Mouse (Mus musculus) brain, embryonic 14.5 days (tissue): ENCODE measurements around the gene Fap. TPM values are rescaled to one million over a fixed set of nuclear protein-coding genes. Genes with fewer than 3 reads are reported as not detected.

Source experiments
- DNase-seq: peaks from one replicate; pipeline ENCODE4 v3.0.0-alpha.2; 2011; ENCODE audit warnings: low read depth
- CTCF ChIP-seq: fragments of 200-500 bp; IDR thresholded peaks from 2 replicates; pipeline ENCODE4 v1.5.1; 2012; ENCODE audit warnings: inconsistent platforms, mild to moderate bottlenecking, moderate library complexity, borderline replicate concordance; ENCODE audit not compliant: insufficient read depth, insufficient read length; ENCODE audit errors: extremely low read depth
- POLR2A ChIP-seq: fragments of 200-500 bp; IDR thresholded peaks from 2 replicates; pipeline ENCODE4 v1.6.1; 2012; ENCODE audit warnings: mild to moderate bottlenecking, inconsistent platforms, borderline replicate concordance; ENCODE audit not compliant: poor library complexity, insufficient read depth, insufficient read length, severe bottlenecking; ENCODE audit errors: extremely low read depth
- polyA plus RNA-seq: library from polyadenylated mRNA; depleted of rRNA; stranded (reverse); fragments of >200 nt; gene quantifications from 2 replicates; pipeline ENCODE4 v1.2.3, GENCODE M21; 2012; rRNA removed

Fap gene
- 1.0 and 1.7 TPM in 2 replicates for polyA plus RNA-seq

DNA sequence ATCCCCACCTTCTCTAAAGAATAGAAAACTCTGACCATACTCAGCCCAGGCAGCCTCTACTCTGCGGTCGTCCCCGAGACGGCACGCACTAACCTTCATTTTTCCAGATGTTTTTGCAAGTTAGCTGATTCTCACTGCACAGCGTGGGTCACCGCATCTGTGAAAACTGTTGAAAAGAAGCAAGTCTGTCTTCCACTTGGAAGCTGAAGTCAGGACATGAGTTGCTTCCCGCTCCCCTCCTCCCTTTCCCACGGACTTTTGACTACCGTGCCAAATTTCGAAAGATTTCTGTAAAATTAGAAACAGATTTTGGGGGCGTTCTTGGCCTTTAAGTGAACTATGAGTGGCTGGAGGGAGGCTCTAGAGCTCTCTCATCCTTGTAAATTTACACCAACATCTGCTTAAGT, at the start of gene Fap:
Gene Fap (minus strand): TSS at position 323 of the 407 bp plus-strand sequence.
- peak; percentile 34 for DNase-seq
- TF ChIP-seq CTCF (no peak), POLR2A (no peak)

DNA sequence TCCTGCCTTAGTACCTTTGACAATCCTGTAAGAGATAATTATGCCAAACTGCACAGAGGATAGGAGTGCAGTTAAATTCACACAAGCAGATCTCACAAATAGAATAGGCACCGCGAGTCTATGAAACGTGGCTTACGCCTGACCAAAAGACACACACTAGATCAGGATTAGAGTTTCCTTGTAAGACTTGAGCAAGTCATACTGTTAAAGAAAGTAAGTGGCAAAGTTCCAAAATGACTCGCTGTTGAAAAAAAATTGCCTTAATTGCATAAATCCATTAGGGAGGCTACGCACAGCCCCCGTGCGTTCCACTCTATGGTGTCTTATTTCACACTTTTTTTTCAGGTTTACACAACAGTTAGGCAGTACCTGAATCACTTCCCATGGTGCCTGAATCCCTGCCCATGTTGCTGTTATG, 49.2 kb upstream of the Fap start:
- DNase-seq: peak; percentile 55
- TF ChIP-seq CTCF (no peak), POLR2A (no peak)

DNA sequence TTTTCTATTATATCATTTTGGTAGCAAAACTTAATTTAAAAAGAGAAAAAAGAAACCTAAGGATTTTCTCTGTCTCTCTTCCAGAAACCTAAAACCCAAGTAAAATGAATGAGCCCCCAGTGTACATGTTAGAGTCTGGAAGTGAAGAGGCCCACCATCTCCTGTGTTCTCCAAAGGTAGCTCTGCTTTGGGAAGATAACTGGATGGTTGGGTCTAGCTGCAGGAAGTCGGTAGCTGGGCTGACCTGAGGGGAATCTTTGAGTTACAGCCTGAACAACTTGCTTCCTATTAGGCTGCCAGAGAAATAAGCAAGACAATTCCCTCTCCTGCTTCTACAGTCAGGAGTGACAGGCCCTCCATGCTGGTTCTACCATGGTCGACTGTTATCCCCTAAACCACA, 45.8 kb upstream of the Fap start:
- TF ChIP-seq CTCF (no peak), POLR2A (no peak)
- DNase-seq: no peak

DNA sequence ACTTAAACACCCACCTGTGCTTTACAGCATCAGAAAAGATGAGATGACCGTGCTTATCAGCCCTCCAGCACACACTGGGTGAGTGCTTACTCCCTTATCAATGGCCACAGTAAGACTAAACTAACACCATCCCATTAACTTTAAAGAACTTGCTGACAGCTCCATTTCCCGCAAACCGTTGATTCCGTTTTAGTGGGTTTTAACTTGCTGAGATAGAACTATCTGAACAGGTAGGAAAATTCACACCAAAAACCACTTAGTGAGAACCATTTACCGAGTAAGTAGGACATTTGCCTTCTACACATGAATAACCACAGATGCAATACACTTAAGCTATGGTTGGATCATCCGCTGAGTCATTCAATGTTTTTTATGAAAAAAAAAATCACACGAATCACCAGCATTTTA, 45.1 kb upstream of the Fap start:
- TF ChIP-seq POLR2A (no peak), CTCF (no peak)
- DNase-seq: no peak

DNA sequence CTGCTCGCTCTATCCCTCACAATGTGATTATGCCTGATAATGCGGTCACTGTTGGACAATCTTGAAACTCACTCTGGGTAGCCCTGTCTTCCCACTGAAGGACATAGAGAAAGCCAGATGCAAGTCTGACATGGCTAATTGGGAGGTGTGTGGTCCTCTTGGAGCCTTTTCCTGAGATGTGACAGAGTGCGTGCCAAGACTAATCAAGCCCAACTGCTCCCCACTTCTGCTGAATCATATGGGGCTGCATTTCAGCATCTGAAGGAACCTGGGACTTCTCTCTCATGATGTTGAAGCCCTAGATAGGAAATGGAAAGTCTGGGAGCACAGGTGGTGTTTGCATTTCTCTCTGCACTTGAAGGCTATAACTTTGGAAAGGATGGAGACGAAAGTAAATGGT, 39.3 kb upstream of the Fap start:
- no peak for TF ChIP-seq POLR2A
- TF ChIP-seq CTCF: no peak
- DNase-seq: peak; percentile 73

DNA sequence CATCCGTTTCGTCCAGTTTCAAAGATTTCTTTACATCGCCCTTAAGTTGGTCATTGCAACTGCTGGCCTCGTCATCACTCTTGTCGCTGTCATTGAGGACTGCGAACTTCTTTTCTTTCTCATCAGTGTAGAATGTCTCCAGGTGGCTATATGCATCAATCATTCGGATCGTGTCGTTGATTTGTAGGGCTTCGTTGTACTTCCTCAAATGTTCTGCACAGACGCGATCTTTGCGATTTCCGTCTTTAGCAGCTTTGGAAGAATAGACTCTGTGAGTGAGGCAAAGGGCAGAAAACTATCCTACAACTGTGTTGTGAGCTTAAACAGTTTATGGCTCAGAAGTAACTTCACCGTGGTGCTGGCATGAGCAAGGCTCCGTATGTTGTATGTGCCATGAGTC, 32.3 kb upstream of the Fap start:
- TF ChIP-seq POLR2A: no peak
- no peak for TF ChIP-seq CTCF
- no peak for DNase-seq

DNA sequence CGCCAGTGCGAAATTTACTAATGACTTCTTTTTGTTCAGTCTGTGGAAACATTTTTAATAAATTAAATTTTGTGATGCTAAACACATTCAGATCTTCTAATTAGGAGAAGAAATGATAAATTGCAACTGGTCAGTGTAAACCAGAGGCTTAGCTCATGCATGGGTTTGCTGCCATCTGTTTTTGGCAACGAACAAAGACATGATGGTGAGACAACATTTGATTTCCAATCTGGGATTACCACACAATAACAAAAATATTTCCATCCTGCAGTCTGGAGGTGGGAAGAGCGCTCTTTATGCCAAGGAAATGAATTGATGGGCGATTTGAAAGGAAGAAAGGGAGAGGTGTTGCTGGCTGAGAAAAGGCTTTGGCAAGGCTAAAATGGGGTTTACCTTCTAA, 29.7 kb upstream of the Fap start:
- DNase-seq: peak; percentile 72
- TF ChIP-seq POLR2A (no peak), CTCF (no peak)

DNA sequence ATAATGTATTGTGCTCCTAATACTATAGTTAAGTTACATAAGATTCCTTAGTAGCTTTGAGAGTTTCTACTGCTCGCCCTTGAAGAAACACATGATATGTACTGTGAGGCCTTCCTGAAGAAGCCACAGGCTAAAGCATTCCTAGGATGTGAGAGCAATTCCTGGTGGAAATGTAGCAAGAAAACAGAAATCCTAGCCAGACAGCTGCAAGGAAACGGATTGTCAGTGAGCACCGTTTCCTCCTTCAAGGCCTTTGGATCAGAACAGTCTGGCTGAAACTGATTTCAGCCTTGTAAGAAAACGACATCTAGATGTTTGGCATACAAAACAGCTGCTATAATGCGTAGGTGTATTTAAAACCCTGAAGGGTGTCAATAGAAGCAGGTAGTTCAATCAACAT, 22.7 kb upstream of the Fap start:
- DNase-seq: no peak
- TF ChIP-seq POLR2A (no peak), CTCF (no peak)

DNA sequence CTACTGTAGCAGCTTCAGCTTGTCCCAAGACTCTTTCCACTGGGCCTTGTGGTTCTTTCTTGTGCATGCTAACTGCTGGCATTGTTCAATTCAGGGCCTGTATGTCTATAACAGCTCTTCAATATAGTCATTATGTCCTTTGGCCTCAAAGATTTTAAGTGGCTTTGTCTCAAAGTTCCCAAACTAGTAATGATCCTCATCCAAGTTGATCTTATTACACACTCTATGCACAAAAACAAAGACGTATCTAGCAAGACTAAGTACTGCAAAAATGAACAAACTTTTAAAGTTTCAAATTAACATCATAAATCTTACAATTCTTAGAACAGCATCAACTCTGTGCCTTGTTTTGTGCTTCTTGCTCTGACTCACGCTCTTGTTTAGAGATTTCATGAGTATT, 20.6 kb upstream of the Fap start:
- no peak for TF ChIP-seq CTCF
- TF ChIP-seq POLR2A: no peak

DNA sequence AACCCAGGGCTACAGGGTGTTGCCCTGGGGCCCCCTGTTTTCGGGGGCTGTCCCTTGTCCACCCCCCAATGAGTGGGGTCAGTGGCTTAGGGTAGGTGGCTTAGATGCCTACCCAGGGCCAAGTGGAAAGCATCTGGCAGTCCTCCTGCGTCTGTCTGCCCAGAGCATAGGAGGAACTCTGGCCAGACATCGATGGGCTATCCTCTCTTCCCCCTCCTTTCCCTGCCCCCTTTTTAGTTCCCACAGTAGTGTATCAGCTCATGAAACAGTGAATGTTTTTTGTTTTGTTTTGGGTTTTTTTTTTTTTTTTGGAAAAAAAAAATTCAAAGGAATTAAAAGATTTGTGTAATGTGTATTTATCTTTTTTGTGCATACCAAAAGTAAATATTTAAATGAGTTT, 17.7 kb upstream of the Fap start:
- no peak for TF ChIP-seq POLR2A
- no peak for TF ChIP-seq CTCF

More for the DNA sequence above, 20.6 kb upstream of the Fap start:
- peak; percentile 8 for DNase-seq

DNA sequence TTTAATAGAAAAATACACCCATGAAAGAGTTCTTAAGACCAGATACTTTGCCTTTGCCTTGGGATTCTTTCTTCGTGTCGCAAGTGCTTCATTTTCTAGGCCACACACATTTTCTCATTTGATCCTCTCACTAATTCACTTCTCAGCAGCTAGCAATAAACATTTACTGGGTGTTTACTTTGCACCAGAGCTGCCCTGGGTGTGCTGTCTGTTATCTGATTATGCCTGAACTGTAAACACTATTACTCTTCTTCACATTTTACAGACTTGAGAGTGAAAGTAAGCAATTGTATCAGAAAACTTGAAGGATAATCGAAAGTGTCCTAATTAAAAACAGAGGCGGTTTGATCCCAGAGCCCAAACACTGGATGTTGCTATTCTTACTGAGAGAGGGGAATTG, 15.5 kb upstream of the Fap start:
- DNase-seq: no peak
- TF ChIP-seq CTCF (no peak), POLR2A (no peak)

More for the DNA sequence above, 17.7 kb upstream of the Fap start:
- no peak for DNase-seq

DNA sequence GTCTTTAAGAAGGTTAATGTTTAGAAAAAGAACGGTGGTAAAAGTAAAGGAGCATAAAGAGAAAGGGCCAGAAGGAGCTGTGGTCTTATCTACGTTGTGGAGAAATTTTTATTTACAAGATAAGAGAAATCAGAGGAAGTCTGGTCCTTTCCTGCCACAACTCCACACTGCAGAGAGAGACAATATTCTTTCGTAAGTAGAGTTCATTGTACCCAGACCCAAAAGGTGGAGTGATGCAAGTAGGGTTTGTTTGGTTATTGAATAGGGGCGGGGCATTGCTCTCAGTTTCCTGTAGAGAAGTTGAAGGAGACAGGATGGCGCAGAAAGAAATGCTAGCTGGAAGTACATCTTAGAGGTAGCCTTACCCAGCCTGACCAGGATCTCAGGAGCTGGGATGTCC, 11.9 kb upstream of the Fap start:
- no peak for DNase-seq
- no peak for TF ChIP-seq CTCF
- TF ChIP-seq POLR2A: no peak

DNA sequence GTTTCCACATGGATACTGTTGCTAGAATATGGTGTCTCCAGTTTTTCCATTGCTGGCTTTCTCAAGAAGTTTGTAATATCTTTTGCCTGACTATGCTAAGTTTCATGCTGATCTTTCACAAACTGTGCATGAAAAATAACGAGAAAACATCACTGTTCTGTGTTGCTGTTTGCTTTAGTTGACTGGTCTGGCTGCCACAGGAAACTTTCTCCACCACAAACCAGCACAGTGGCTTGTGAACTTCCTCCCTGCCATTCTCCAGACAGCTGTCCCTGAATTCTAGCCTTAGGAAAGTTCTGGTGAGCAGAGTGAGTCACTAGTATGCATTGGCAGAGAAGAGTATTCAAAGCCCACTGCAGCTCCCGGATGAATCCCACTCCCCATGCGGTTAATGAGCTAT, 1.1 kb upstream of the Fap start:
- TF ChIP-seq CTCF (no peak), POLR2A (no peak)
- DNase-seq: no peak

DNA sequence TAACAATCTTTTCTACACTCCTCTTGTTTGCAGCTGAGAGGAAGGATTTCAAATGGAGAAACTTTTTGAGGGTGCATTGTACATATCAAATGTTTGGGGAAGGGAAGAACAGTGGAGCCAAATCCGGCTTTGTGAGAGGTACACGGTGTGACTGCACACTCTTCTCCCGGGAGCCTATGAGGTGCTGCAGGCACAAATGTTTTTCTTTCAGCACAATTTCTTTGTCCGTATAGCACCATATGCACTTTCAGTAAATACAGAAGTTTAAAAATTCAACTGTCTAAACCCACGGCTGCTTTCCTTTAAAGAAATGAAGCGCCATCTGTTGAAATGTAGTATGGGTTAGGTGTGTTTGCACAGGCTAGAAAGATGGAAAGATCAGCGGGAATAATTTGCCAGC, 375 bp upstream of the Fap start:
- no peak for TF ChIP-seq CTCF
- no peak for TF ChIP-seq POLR2A
- DNase-seq: no peak
